Mouse (Mus musculus) left cerebral cortex, postnatal 14 days (tissue): ENCODE results near the gene Lrrc39. TPM values are rescaled to one million over a fixed set of nuclear protein-coding genes. Genes with fewer than 3 reads are reported as not detected.

Experiments used
- DNase-seq, 2 experiments: peaks; one replicate each; pipeline ENCODE4 v3.0.0; 2021 to 2022; ENCODE audit warnings: low spot score in 2 of 2, mixed read lengths in 1 of 2
- intact Hi-C: fragments of 180-260 bp; cut with DNase I; formaldehyde crosslinking; loops from one replicate; pipeline ENCODE4 v1.15.1; 2025
- total RNA-seq, 2 experiments: library from RNA; stranded (reverse); gene quantifications; 2 replicates each; pipeline ENCODE4 v1.2.3; 2021

The Lrrc39 gene
- total RNA-seq, 2 experiments from 2014 or later, result 0.17 to 0.18 TPM

- DNase-seq, result no peak
- intact Hi-C loops, result no loop called here
Measured at GRCm38 (mm10) chr3:116599705-116600104, 36.9 kb downstream of the Lrrc39 start.

GRCm38 (mm10) chr3:116601005-116601404 lies 38.2 kb downstream of the Lrrc39 start:
- intact Hi-C loops, result no loop called here
- DNase-seq, result no peak

GRCm38 (mm10) chr3:116601781-116602180 lies 39.0 kb downstream of the Lrrc39 start:
- DNase-seq, result no peak
- intact Hi-C loops, result no loop called here

GRCm38 (mm10) chr3:116604570-116604969 lies 41.8 kb downstream of the Lrrc39 start:
- intact Hi-C loops, result no loop called here
- DNase-seq, result no peak

- peak in 1 of 2 experiments; percentile 17 for DNase-seq
- intact Hi-C loops, result no loop called here
Measured at GRCm38 (mm10) chr3:116614295-116614892, 51.6 kb downstream of the Lrrc39 start, which contains the start of gene Trmt13. Gene Trmt13, minus strand, starts transcription at chr3:116614587.

GRCm38 (mm10) chr3:116615318-116616068 lies 52.7 kb downstream of the Lrrc39 start:
- intact Hi-C loops, result no loop called here
- DNase-seq, result no peak

GRCm38 (mm10) chr3:116618855-116619254 lies 56.1 kb downstream of the Lrrc39 start:
- intact Hi-C loops, result no loop called here
- no peak for DNase-seq

- intact Hi-C loops, result no loop called here
- no peak for DNase-seq
Measured at GRCm38 (mm10) chr3:116620636-116621370, 58.0 kb downstream of the Lrrc39 start.

- intact Hi-C loops, result no loop called here
- DNase-seq, result no peak
Measured at GRCm38 (mm10) chr3:116622641-116623040, 59.9 kb downstream of the Lrrc39 start.

GRCm38 (mm10) chr3:116631459-116631858 lies 68.7 kb downstream of the Lrrc39 start:
- intact Hi-C loops, result no loop called here

More at GRCm38 (mm10) chr3:116631459-116631858, 68.7 kb downstream of the Lrrc39 start:
- DNase-seq, result no peak

Other genes with a start within 250 kb of the Lrrc39 start
- gene Cdc14a, start 138.9 kb upstream of the Lrrc39 start, total RNA-seq, result 1 to 10 TPM; 3.4 to 4.4 TPM
- 10 to 100 TPM; 62.1 to 63.5 TPM for gene Rtca, start 54.8 kb upstream of the Lrrc39 start, total RNA-seq
- 10 to 100 TPM; 18.8 to 18.9 TPM for gene Dbt, start 49.9 kb upstream of the Lrrc39 start, total RNA-seq
- gene Sass6, start 32.0 kb downstream of the Lrrc39 start, total RNA-seq, result 1 to 10 TPM; 5.2 to 7.8 TPM
- gene Trmt13, start 51.6 kb downstream of the Lrrc39 start, total RNA-seq, result 10 to 100 TPM; 13.9 to 14.1 TPM
- 10 to 100 TPM; 58.7 to 62.9 TPM for gene Mfsd14a, start 99.7 kb downstream of the Lrrc39 start, total RNA-seq
- gene Gm43191, start 118.3 kb downstream of the Lrrc39 start, total RNA-seq, result not detected
- 10 to 100 TPM; 14.1 to 15.9 TPM for gene Slc35a3, start 149.9 kb downstream of the Lrrc39 start, total RNA-seq
- gene Agl, start 245.2 kb downstream of the Lrrc39 start, total RNA-seq, result 10 to 100 TPM; 23.7 to 26.0 TPM